Mouse (Mus musculus): ENCODE measurements around the gene Dnmt1.
A peak's percentile ranks its signal among the peaks of the same experiment; 100 is the strongest.

DNA sequence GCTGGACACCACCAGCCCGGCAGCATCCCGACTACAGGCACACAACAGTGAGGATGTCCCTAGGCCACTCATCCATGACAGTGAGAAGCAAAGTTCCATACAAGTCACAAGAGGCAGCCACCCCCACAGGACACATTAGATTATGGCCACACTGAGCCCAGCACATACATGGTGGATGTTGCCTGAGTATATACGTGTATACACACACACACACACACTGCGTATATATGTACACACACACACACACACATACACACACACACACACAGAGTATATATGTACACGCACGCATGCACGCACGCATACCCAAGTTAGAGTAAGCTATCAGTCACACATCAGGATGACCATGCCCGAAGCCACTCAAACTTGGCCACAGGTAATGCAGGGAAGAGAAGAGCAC lies 64.3 kb downstream of the Dnmt1 start:
- TF ChIP-seq EP300 (IDR thresholded peaks at IDR 0.05; ENCODE audit: low read depth in 1 of 2, low read length in 2 of 2), result no peak
- TF ChIP-seq SMC3 (IDR thresholded peaks at IDR 0.05; ENCODE audit: low read depth, low read length), result no peak
- peak; percentile 98; the same call in 1 of the 2 replicates for TF ChIP-seq POLR2AphosphoS5 (IDR thresholded peaks at IDR 0.05; ENCODE audit: borderline replicate concordance, low read depth, low read length)
- no peak for TF ChIP-seq CHD2 (IDR thresholded peaks at IDR 0.05; ENCODE audit: low read length)
- TF ChIP-seq MAZ (IDR thresholded peaks at IDR 0.05; ENCODE audit: low read depth, low read length), result no peak
- TF ChIP-seq JUND (IDR thresholded peaks at IDR 0.05; ENCODE audit: low read depth, low read length), result no peak
- TF ChIP-seq ELF1 (IDR thresholded peaks at IDR 0.05; ENCODE audit: low read depth, low read length), result no peak
- no peak for TF ChIP-seq CTCF (IDR thresholded peaks at IDR 0.05 in 2 of 3, conservative IDR thresholded peaks at IDR 0.05 in 1 of 3; ENCODE audit: control insufficient read depth in 1 of 3, insufficient read depth in 1 of 3, low read depth in 2 of 3, low read length in 3 of 3, poor library complexity in 1 of 3, severe bottlenecking in 1 of 3)
- TF ChIP-seq HCFC1 (IDR thresholded peaks at IDR 0.05; ENCODE audit: low read depth, low read length), result no peak
- TF ChIP-seq POLR2A (IDR thresholded peaks at IDR 0.05; ENCODE audit: control insufficient read depth in 1 of 2, insufficient read depth in 1 of 2, low read depth in 1 of 2, low read length in 2 of 2, poor library complexity in 1 of 2), result no peak
- TF ChIP-seq TAL1 (IDR thresholded peaks at IDR 0.05; ENCODE audit: low read length), result no peak
- no peak for TF ChIP-seq ZNF384 (IDR thresholded peaks at IDR 0.05; ENCODE audit: low read depth, low read length)
- no peak for TF ChIP-seq NELFE (IDR thresholded peaks at IDR 0.05; ENCODE audit: low read depth, low read length)
